Comparison of ENCODE assay signal across 8 mouse cellular contexts in the genomic region with DNA sequence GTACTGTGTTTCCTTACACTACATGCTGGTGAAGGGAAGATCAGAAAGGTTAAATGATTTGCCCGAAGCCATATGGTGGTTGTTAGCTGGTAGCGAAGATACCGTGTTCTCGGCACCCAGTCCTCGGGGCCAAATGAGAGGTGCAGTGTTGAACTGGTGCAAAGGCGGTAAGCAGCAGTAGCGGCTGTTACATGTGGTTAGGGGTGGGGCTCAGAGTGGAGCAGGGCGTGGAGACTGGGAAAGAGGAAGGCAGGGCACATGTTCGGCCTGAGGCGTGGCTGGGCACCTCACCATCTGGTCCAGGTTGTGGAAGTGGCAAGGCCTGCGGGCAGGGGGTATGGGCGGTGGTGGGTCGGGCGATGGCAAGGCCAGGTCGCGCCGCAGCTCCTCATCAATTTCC. TPM values are rescaled to one million over a fixed set of nuclear protein-coding genes. Genes with fewer than 3 reads are reported as not detected.
DNase-seq lines count a peak whose midpoint lies in the region; ATAC-seq and TF ChIP-seq lines count a peak whose summit lies in the region.
"Had no signal": no experiment of that assay in that cellular context is flagged by ENCODE, and none has a peak within 500 bp of the region (broad histone marks: within the 10 kb centered on the region; RNA-seq: fewer than 3 reads in every experiment).

No protein-coding gene starts in this region.

- no peaks in the 10 kb centered on the region for H3K9me3 ChIP-seq in hindbrain, embryonic 10.5 days
- no peaks in the 10 kb centered on the region for H3K9me3 ChIP-seq in hindbrain, embryonic 11.5 days (ENCODE audit: control insufficient read depth, low read length)
- H3K9me3 ChIP-seq in intestine, postnatal 0 days (ENCODE audit: control insufficient read depth) = no peaks in the 10 kb centered on the region
- H3K9me3 ChIP-seq in neural tube, embryonic 13.5 days = no peaks in the 10 kb centered on the region

- H3K4me1 ChIP-seq in hindbrain, embryonic 10.5 days (replicated peaks) = peaks cover 14% of the 10 kb centered on the region
- H3K4me1 ChIP-seq in hindbrain, embryonic 11.5 days (replicated peaks; ENCODE audit: control insufficient read depth, insufficient read depth, low read length) = no peaks in the 10 kb centered on the region; the same call in 1 of the 2 replicates
- H3K4me1 ChIP-seq in bone marrow, adult 2 months (ENCODE audit: control insufficient read depth, insufficient read depth, low read length) = peaks cover 1% of the 10 kb centered on the region; the same call in 1 of the 2 replicates
- no peaks in the 10 kb centered on the region for H3K4me1 ChIP-seq in intestine, postnatal 0 days (replicated peaks; ENCODE audit: control insufficient read depth, insufficient read depth, low read length)
- H3K4me1 ChIP-seq in neural tube, embryonic 13.5 days (replicated peaks) = no peaks in the 10 kb centered on the region

- ATAC-seq in hindbrain, embryonic 11.5 days (ENCODE audit: low FRiP score) = no peak
- no peak for ATAC-seq in intestine, postnatal 0 days
- ATAC-seq in neural tube, embryonic 13.5 days (ENCODE audit: low read depth) = no peak

- no peak overlapping the region for H3K9ac ChIP-seq in hindbrain, embryonic 11.5 days (ENCODE audit: low read depth, low read length)
- H3K9ac ChIP-seq in intestine, postnatal 0 days (ENCODE audit: low read depth, low read length) = no peak overlapping the region
- no peak overlapping the region for H3K9ac ChIP-seq in neural tube, embryonic 13.5 days

- no peak for DNase-seq in hindbrain, embryonic 10.5 days (ENCODE audit: low spot score)
- DNase-seq in hindbrain, embryonic 11.5 days (ENCODE audit: low spot score) = no peak
- DNase-seq in cerebellum, postnatal 4 days (ENCODE audit: low spot score in 2 of 2) = no peak
- no peak for DNase-seq in spleen, adult 12 weeks (ENCODE audit: low spot score)

- H3K27ac ChIP-seq in hindbrain, embryonic 10.5 days = no peak overlapping the region
- no peak overlapping the region for H3K27ac ChIP-seq in hindbrain, embryonic 11.5 days (ENCODE audit: low read depth, low read length)
- no peak overlapping the region; the same call in 1 of the 2 replicates for H3K27ac ChIP-seq in bone marrow, adult 2 months (ENCODE audit: control insufficient read depth, insufficient read depth, low read depth, low read length, poor library complexity)
- H3K27ac ChIP-seq in intestine, postnatal 0 days (ENCODE audit: low read depth, low read length) = no peak overlapping the region
- no peak overlapping the region for H3K27ac ChIP-seq in neural tube, embryonic 13.5 days (replicated peaks)

- 0 out of 2 replicates have a peak, but pooled peaks have one; percentile 16 for TF ChIP-seq POLR2A in bone marrow, adult 2 months (IDR thresholded peaks at IDR 0.05; ENCODE audit: borderline replicate concordance, control insufficient read depth, low read depth, low read length)

- WGBS in hindbrain, embryonic 10.5 days = 39% methylated on average over 17 of the region's 17 CpGs
- WGBS in hindbrain, embryonic 11.5 days = 31% methylated on average over 17 of the region's 17 CpGs
- WGBS in bone marrow, adult 2 months = 4% methylated on average over 17 of the region's 17 CpGs
- WGBS in intestine, postnatal 0 days = 17% methylated on average over 17 of the region's 17 CpGs
- WGBS in neural tube, embryonic 13.5 days = 36% methylated on average over 17 of the region's 17 CpGs

- H3K4me3 ChIP-seq in hindbrain, embryonic 10.5 days = peak overlapping the region; percentile 7; the same call in 1 of the 2 replicates
- H3K4me3 ChIP-seq in hindbrain, embryonic 11.5 days (ENCODE audit: low read depth, low read length) = no peak overlapping the region
- H3K4me3 ChIP-seq in bone marrow, adult 2 months (replicated peaks; ENCODE audit: control insufficient read depth, low read depth, low read length) = peak overlapping the region; percentile 13
- H3K4me3 ChIP-seq in intestine, postnatal 0 days (ENCODE audit: low read depth, low read length) = no peak overlapping the region
- 0 out of 2 replicates have a peak overlapping the region, but pooled peaks have one; percentile 5 for H3K4me3 ChIP-seq in neural tube, embryonic 13.5 days
- H3K4me3 ChIP-seq: erythroblast, embryonic 14.5 days had no signal

- peaks cover 48% of the 10 kb centered on the region for H3K27me3 ChIP-seq in hindbrain, embryonic 10.5 days (ENCODE audit: insufficient read depth, poor library complexity, severe bottlenecking)
- H3K27me3 ChIP-seq in hindbrain, embryonic 11.5 days (ENCODE audit: control insufficient read depth, insufficient read depth, low read length) = peaks cover 9% of the 10 kb centered on the region
- H3K27me3 ChIP-seq in intestine, postnatal 0 days (replicated peaks; ENCODE audit: control insufficient read depth, insufficient read depth, low read length) = 0 out of 2 replicates have a peak, but pooled peaks cover 10% of the 10 kb centered on the region
- peaks cover 59% of the 10 kb centered on the region for H3K27me3 ChIP-seq in neural tube, embryonic 13.5 days

- H3K36me3 ChIP-seq in hindbrain, embryonic 10.5 days = no peaks in the 10 kb centered on the region
- H3K36me3 ChIP-seq in hindbrain, embryonic 11.5 days (ENCODE audit: control insufficient read depth, insufficient read depth, low read length) = no peaks in the 10 kb centered on the region
- H3K36me3 ChIP-seq in intestine, postnatal 0 days (ENCODE audit: control insufficient read depth, insufficient read depth) = no peaks in the 10 kb centered on the region
- H3K36me3 ChIP-seq in neural tube, embryonic 13.5 days = no peaks in the 10 kb centered on the region

- TF ChIP-seq CTCF in bone marrow, adult 2 months (IDR thresholded peaks at IDR 0.05; ENCODE audit: control insufficient read depth, insufficient read depth, low read length) = no peak
- TF ChIP-seq CTCF in intestine, postnatal 0 days (IDR thresholded peaks at IDR 0.05; ENCODE audit: low read depth) = no peak

- H3K4me2 ChIP-seq in hindbrain, embryonic 11.5 days (replicated peaks; ENCODE audit: low read depth, low read length) = no peak overlapping the region; the same call in 1 of the 2 replicates
- H3K4me2 ChIP-seq in intestine, postnatal 0 days (replicated peaks; ENCODE audit: low read depth) = peak overlapping the region; percentile 27; the same call in 1 of the 2 replicates
- H3K4me2 ChIP-seq in neural tube, embryonic 13.5 days = peak overlapping the region; percentile 30

RNA-seq across cellular contexts. Expression of a gene that starts 2.3 kb away (rescaled TPM):
- 0.27 and 0.39 TPM in 2 replicates for polyA plus RNA-seq in hindbrain, embryonic 10.5 days (2016; fragmentation: Nextera tagmentation; extraction: Ambion mirVana)
- polyA plus RNA-seq in hindbrain, embryonic 11.5 days (2014; fragmentation: Nextera tagmentation; extraction: Ambion mirVana) = 0.19 and 0.43 TPM in 2 replicates
- polyA plus RNA-seq in bone marrow, adult 2 months (2011; ENCODE audit: insufficient read depth, insufficient read length, low replicate concordance, missing spikeins) = not detected in 2 replicates
- 0.51 and 0.65 TPM in 2 replicates for polyA plus RNA-seq in intestine, postnatal 0 days (2015; fragmentation: Nextera tagmentation; extraction: Ambion mirVana)
- polyA plus RNA-seq in neural tube, embryonic 13.5 days (2015; fragmentation: Nextera tagmentation; extraction: Ambion mirVana) = 0.07 and 0.29 TPM in 2 replicates
- polyA plus RNA-seq: erythroblast, embryonic 14.5 days had no signal

RNA-seq across cellular contexts. Expression of a gene that starts 10.5 kb away (rescaled TPM):
- 0.97 TPM in 1 of 2 replicates, not detected in the other for polyA plus RNA-seq in hindbrain, embryonic 10.5 days (2016; fragmentation: Nextera tagmentation; extraction: Ambion mirVana)
- 0.80 and 0.83 TPM in 2 replicates for polyA plus RNA-seq in hindbrain, embryonic 11.5 days (2014; fragmentation: Nextera tagmentation; extraction: Ambion mirVana)
- polyA plus RNA-seq in bone marrow, adult 2 months (2011; ENCODE audit: insufficient read depth, insufficient read length, low replicate concordance, missing spikeins) = 17.6 and 37.4 TPM in 2 replicates
- polyA plus RNA-seq in intestine, postnatal 0 days (2015; fragmentation: Nextera tagmentation; extraction: Ambion mirVana) = 0.76 and 1.5 TPM in 2 replicates
- 0.36 TPM in 1 of 2 replicates, not detected in the other for polyA plus RNA-seq in neural tube, embryonic 13.5 days (2015; fragmentation: Nextera tagmentation; extraction: Ambion mirVana)
- polyA plus RNA-seq: erythroblast, embryonic 14.5 days had no signal

RNA-seq across cellular contexts. Expression of a gene that starts 18.0 kb away (rescaled TPM):
- 4.3 and 11.1 TPM in 2 replicates for polyA plus RNA-seq in hindbrain, embryonic 10.5 days (2016; fragmentation: Nextera tagmentation; extraction: Ambion mirVana)
- 4.2 TPM in 2 replicates for polyA plus RNA-seq in hindbrain, embryonic 11.5 days (2014; fragmentation: Nextera tagmentation; extraction: Ambion mirVana)
- polyA plus RNA-seq in bone marrow, adult 2 months (2011; ENCODE audit: insufficient read depth, insufficient read length, low replicate concordance, missing spikeins) = 0.32 and 1.1 TPM in 2 replicates
- polyA plus RNA-seq in intestine, postnatal 0 days (2015; fragmentation: Nextera tagmentation; extraction: Ambion mirVana) = 0.82 and 0.94 TPM in 2 replicates
- polyA plus RNA-seq in neural tube, embryonic 13.5 days (2015; fragmentation: Nextera tagmentation; extraction: Ambion mirVana) = 24.2 and 25.3 TPM in 2 replicates
- polyA plus RNA-seq: erythroblast, embryonic 14.5 days had no signal

RNA-seq across cellular contexts. Expression of a gene that starts 35.9 kb away (rescaled TPM):
- polyA plus RNA-seq in hindbrain, embryonic 10.5 days (2016; fragmentation: Nextera tagmentation; extraction: Ambion mirVana) = 1.1 and 1.3 TPM in 2 replicates
- polyA plus RNA-seq in hindbrain, embryonic 11.5 days (2014; fragmentation: Nextera tagmentation; extraction: Ambion mirVana) = 2.8 and 3.1 TPM in 2 replicates
- polyA plus RNA-seq in bone marrow, adult 2 months (2011; ENCODE audit: insufficient read depth, insufficient read length, low replicate concordance, missing spikeins) = 0.47 and 0.92 TPM in 2 replicates
- 1.6 and 2.1 TPM in 2 replicates for polyA plus RNA-seq in intestine, postnatal 0 days (2015; fragmentation: Nextera tagmentation; extraction: Ambion mirVana)
- polyA plus RNA-seq in neural tube, embryonic 13.5 days (2015; fragmentation: Nextera tagmentation; extraction: Ambion mirVana) = 3.5 and 4.6 TPM in 2 replicates
- polyA plus RNA-seq: erythroblast, embryonic 14.5 days had no signal

RNA-seq across cellular contexts. Expression of a gene that starts 45.9 kb away (rescaled TPM):
- polyA plus RNA-seq in hindbrain, embryonic 10.5 days (2016; fragmentation: Nextera tagmentation; extraction: Ambion mirVana) = 9.2 and 11.3 TPM in 2 replicates
- polyA plus RNA-seq in hindbrain, embryonic 11.5 days (2014; fragmentation: Nextera tagmentation; extraction: Ambion mirVana) = 7.3 and 26.6 TPM in 2 replicates
- 192 and 231 TPM in 2 replicates for polyA plus RNA-seq in bone marrow, adult 2 months (2011; ENCODE audit: insufficient read depth, insufficient read length, low replicate concordance, missing spikeins)
- 5.4 and 7.3 TPM in 2 replicates for polyA plus RNA-seq in intestine, postnatal 0 days (2015; fragmentation: Nextera tagmentation; extraction: Ambion mirVana)
- polyA plus RNA-seq in neural tube, embryonic 13.5 days (2015; fragmentation: Nextera tagmentation; extraction: Ambion mirVana) = 10.8 and 11.8 TPM in 2 replicates

Comparison
In these comparisons a context has a peak if more than half of its experiments do, and no peak if none do; other contexts are left out.
1. H3K4me3 ChIP-seq: peak in hindbrain, embryonic 10.5 days (single experiment), bone marrow, adult 2 months (single experiment) and neural tube, embryonic 13.5 days (single experiment); none in hindbrain, embryonic 11.5 days (single experiment) and intestine, postnatal 0 days (single experiment).